Mouse (Mus musculus): ENCODE results near the gene AC124502.3. TPM values are rescaled to one million over a fixed set of nuclear protein-coding genes. Genes with fewer than 3 reads are reported as not detected.

AC124502.3 gene
- polyA plus RNA-seq, 1 experiment from 2014 or later = 1.3 TPM

DNA sequence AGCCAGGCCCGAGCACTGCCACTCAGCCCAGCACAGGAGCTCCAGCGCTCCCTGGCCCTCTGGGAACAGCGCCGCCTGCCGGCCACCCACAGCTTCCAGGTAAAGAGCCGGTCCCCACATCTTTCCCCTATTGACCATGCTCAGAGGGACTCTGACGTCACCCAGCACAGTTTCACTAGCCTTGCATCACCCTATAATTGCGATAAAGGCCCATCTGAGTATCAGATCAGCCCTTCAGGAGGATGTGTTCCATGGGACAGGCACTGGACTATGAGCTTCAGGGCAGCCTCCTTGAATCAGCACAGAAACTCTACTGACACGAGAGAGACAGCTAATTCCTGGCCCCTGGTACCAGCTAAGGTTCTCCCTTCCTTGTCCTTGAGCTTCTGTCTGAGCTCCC is 15.2 kb downstream of the AC124502.3 start:
- 0 out of 2 replicates have a peak, but pooled peaks cover 2% of the 10 kb centered on the region for H3K36me3 ChIP-seq (ENCODE audit: insufficient read depth, low read length)
- H3K9ac ChIP-seq (ENCODE audit: low read depth, low read length) = no peak overlapping the region
- no peak overlapping the region for H3K4me3 ChIP-seq (replicated peaks; ENCODE audit: low read depth, low read length)
- peak; percentile 81 for TF ChIP-seq CTCF (IDR thresholded peaks at IDR 0.05; ENCODE audit: low read depth)
- no peaks in the 10 kb centered on the region for H3K27me3 ChIP-seq (ENCODE audit: insufficient read depth, low read length)
- H3K4me2 ChIP-seq (ENCODE audit: low read length) = no peak overlapping the region
- H3K27ac ChIP-seq = no peak overlapping the region
- peaks cover 26% of the 10 kb centered on the region for H3K4me1 ChIP-seq (replicated peaks; ENCODE audit: insufficient read depth, low read length)
- WGBS = 30% methylated on average over 9 of the region's 9 CpGs
- no peaks in the 10 kb centered on the region for H3K9me3 ChIP-seq (replicated peaks; ENCODE audit: low read length)
- peak; percentile 8 for ATAC-seq (replicated peaks; ENCODE audit: low FRiP score, low read depth)
- DNase-seq (ENCODE audit: low spot score) = peak; percentile 66

DNA sequence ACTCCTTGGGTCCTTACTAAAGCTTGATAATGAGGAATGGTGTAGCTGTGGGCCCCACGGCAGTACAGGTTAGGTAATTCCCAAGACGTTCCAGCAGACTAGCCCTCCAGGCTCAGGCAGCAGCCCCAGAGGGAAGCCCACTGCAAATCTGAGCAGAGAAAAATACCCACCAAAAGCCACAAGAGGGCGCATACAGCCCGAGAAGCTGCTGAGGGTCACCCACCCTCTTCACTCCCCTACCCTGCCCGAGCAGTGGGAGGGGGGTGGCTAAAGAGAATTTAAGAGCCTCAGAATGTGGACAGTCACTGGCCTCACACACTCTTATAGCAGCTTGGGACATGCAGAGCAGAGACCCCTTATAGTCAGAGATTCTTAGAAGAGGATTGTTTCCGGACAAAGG is 17.6 kb downstream of the AC124502.3 start:
- Histone ChIP-seq H3K4me3 (replicated peaks; ENCODE audit: low read depth, low read length) (no peak overlapping the region), H3K4me1 (replicated peaks; ENCODE audit: insufficient read depth, low read length) (peaks cover 37% of the 10 kb centered on the region), H3K4me2 (ENCODE audit: low read length) (no peak overlapping the region), H3K9ac (ENCODE audit: low read depth, low read length) (no peak overlapping the region), H3K27me3 (ENCODE audit: insufficient read depth, low read length) (no peaks in the 10 kb centered on the region), H3K27ac (no peak overlapping the region), H3K9me3 (replicated peaks; ENCODE audit: low read length) (no peaks in the 10 kb centered on the region), H3K36me3 (ENCODE audit: insufficient read depth, low read length) (no peaks in the 10 kb centered on the region)
- DNase-seq (ENCODE audit: low spot score) = peak; percentile 83
- TF ChIP-seq CTCF (IDR thresholded peaks at IDR 0.05; ENCODE audit: low read depth) = peak; percentile 76
- ATAC-seq (replicated peaks; ENCODE audit: low FRiP score, low read depth) = peak; percentile 17; the same call in 1 of the 2 replicates
- 9% methylated on average over 6 of the region's 6 CpGs for WGBS

DNA sequence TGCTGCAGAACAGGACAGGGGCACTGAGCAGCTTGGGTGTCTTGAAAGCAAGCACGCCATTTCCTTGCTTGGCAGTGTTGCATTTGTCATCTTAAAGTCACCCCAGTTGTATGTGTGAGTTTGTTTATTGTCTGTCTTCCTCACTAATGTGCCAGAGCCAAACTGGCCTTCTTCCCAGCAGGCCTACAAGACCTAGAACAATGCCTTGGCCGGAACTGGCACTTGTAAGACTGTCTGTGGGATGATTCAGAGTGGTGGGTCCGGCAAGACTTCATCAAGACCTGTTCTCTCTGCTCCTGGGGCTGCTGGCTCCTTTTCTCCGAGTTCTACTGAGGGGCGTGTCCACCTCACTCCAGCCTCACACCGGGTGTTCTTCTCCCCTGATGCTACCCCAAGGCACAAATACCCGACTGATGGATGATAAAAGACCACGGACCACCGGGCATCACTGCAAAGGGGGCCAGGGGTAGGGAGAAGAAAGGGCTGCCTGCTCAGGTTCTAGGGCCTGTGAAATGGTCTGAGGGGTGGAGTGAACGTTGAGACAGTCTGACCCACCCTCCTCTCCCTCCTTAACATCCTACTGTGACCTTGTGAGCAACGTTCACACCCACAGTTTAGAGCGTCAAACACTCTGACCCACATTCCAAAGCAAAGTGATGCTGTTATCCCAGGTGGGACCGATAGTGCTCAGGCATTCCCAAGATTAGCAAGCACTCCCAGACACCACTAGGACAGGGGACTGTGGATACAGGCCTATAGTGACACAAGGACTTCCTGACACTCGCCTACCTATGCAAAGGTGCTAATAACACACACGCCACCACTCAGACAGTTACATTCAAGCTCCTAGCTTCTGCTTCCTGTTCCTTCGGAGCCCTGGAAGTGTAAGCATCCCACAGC is 19.4 kb downstream of the AC124502.3 start:
- Histone ChIP-seq H3K36me3 (ENCODE audit: insufficient read depth, low read length) (no peaks in the 10 kb centered on the region), H3K4me3 (replicated peaks; ENCODE audit: low read depth, low read length) (no peak overlapping the region), H3K4me1 (replicated peaks; ENCODE audit: insufficient read depth, low read length) (peaks cover 30% of the 10 kb centered on the region), H3K27ac (peak overlapping the region; percentile 77), H3K9me3 (replicated peaks; ENCODE audit: low read length) (no peaks in the 10 kb centered on the region), H3K27me3 (ENCODE audit: insufficient read depth, low read length) (no peaks in the 10 kb centered on the region), H3K4me2 (ENCODE audit: low read length) (no peak overlapping the region), H3K9ac (ENCODE audit: low read depth, low read length) (no peak overlapping the region)
- 26% methylated on average over 16 of the region's 16 CpGs for whole genome bisulfite sequencing
- DNase-seq (ENCODE audit: low spot score) = no peak
- no peak for TF ChIP-seq CTCF (IDR thresholded peaks at IDR 0.05; ENCODE audit: low read depth)
- no peak for ATAC-seq (replicated peaks; ENCODE audit: low FRiP score, low read depth)

DNA sequence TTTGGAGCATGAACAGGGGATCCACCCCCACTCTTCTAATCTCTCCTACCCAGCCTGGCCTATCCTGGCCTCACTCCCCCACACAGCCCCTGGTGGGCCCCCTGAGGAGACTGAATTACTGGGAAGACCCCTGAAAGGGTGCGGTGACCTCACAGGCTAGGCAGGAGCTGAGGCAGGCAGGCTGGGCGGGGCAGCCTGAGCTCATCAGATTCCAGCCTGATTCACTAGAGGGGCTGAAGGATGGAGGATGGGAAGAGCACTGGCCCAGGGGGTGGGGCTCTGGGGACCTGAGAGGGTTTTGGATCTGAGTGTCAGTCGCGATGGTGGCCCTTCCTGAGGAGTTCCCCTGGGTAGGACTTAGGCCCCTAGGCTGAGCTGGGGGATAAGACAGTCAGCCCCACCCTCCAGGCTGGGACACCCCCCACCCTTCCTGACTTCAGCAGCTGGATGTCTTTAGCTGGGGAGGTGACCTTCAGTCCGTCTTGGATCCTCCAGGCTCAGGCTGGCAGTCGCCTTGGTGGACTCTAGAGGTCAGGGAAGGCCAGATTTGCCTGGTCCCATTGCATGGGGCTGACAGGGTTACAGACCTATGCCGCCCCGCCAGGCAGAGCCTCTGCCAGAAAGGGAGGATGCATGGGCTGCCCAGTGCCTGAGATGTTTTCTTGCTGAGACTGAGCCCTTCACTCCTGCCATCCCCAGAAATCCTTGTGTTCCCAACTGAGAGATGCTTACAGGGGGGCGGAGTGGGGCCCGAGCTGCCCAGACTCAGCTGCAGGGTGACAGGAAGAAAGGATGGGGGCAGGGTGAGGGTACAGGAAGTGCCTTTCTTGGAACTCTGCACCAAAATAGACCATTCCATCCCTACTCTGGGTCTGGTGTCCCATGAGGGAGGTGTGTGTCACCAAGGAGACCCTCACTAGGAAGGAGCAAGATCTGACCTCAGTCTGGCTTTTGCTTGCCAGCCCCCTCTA is 20.4 kb downstream of the AC124502.3 start:
- H3K9me3 ChIP-seq (replicated peaks; ENCODE audit: low read length) = no peaks in the 10 kb centered on the region
- peak; percentile 53 for DNase-seq (ENCODE audit: low spot score)
- H3K4me3 ChIP-seq (replicated peaks; ENCODE audit: low read depth, low read length) = no peak overlapping the region
- 12% methylated on average over 10 of the region's 10 CpGs for WGBS
- TF ChIP-seq CTCF (IDR thresholded peaks at IDR 0.05; ENCODE audit: low read depth) = peak; percentile 13; the same call in 1 of the 2 replicates
- H3K9ac ChIP-seq (ENCODE audit: low read depth, low read length) = peak overlapping the region; percentile 10; the same call in 1 of the 2 replicates
- no peaks in the 10 kb centered on the region for H3K27me3 ChIP-seq (ENCODE audit: insufficient read depth, low read length)
- peak overlapping the region; percentile 77 for H3K27ac ChIP-seq
- peaks cover 30% of the 10 kb centered on the region for H3K4me1 ChIP-seq (replicated peaks; ENCODE audit: insufficient read depth, low read length)
- peak overlapping the region; percentile 4; the same call in 1 of the 2 replicates for H3K4me2 ChIP-seq (ENCODE audit: low read length)
- no peaks in the 10 kb centered on the region for H3K36me3 ChIP-seq (ENCODE audit: insufficient read depth, low read length)
- ATAC-seq (replicated peaks; ENCODE audit: low FRiP score, low read depth) = peak; percentile 31; the same call in 1 of the 2 replicates

DNA sequence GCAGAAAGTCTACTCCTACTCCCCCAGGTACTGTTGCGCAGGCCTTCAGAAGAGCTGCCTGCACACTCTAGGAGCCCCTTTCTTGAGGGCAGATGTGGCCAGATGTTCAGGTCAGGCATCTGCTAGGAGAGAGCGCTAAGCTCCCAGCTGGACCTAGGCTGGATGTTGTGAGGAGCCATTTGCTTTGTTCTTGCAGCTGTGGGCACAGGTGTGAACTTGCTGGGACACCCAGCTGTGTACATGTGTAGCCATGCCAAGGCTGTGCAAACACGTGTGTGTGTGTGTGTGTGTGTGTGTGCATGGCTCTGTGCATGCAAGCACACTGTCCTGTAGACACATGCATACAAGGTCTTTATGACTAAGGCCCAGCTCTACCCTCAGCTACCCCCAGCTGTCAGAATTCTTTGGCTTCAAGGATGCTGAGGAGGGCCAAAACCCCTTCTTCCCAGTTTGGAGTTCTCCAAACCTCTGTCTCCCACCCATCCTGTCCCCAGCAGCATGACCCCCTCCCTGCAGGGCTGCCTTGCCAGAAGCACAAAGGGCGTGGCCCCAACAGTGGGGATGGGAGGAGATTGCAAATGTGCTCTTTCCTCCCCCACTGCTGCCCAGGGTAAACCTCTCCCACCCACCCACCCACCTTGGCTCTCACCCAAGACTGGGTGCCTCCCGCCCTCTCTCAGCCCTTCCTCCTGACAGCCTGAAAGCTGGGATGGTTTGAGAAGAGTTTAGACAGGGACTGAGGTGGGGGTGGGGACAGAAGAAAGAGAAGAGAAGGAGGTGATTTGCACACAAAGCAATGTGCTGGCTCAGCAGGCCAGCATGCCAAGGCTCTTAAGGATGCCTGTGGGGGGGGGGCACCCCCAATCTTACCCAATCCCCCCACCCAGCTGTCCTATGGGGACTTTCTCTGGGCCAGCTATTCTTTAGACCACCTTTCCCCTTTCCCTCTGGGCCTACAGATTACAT is 22.0 kb downstream of the AC124502.3 start:
- Histone ChIP-seq H3K27ac (peak overlapping the region; percentile 8), H3K9me3 (replicated peaks; ENCODE audit: low read length) (no peaks in the 10 kb centered on the region), H3K4me3 (replicated peaks; ENCODE audit: low read depth, low read length) (no peak overlapping the region), H3K36me3 (ENCODE audit: insufficient read depth, low read length) (no peaks in the 10 kb centered on the region), H3K9ac (ENCODE audit: low read depth, low read length) (no peak overlapping the region), H3K27me3 (ENCODE audit: insufficient read depth, low read length) (no peaks in the 10 kb centered on the region), H3K4me2 (ENCODE audit: low read length) (no peak overlapping the region), H3K4me1 (replicated peaks; ENCODE audit: insufficient read depth, low read length) (peaks cover 32% of the 10 kb centered on the region)
- ATAC-seq (replicated peaks; ENCODE audit: low FRiP score, low read depth) (no peak), DNase-seq (ENCODE audit: low spot score) (no peak)
- no peak for TF ChIP-seq CTCF (IDR thresholded peaks at IDR 0.05; ENCODE audit: low read depth)
- 35% methylated on average over 5 of the region's 5 CpGs for WGBS

Data from kidney, postnatal 0 days (tissue).